Mouse (Mus musculus) heart, postnatal 14 days (tissue): Measurements from ENCODE around the gene Psmd11. TPM values are rescaled to one million over a fixed set of nuclear protein-coding genes. Genes with fewer than 3 reads are reported as not detected.
"Not testable (repeated sequence)": the region's sequence is repeated elsewhere in the genome, so short reads cannot be mapped to it uniquely, and the experiment has no call there.

ENCODE experiments used
- DNase-seq, 2 experiments: peaks; one replicate each; pipeline ENCODE4 v3.0.0; 2021 to 2022
- intact Hi-C: fragments of 180-260 bp; cut with DNase I; formaldehyde crosslinking; loops from one replicate; pipeline ENCODE4 v1.15.1; 2025
- long read RNA-seq, 2 experiments: library from polyadenylated mRNA; stranded (forward); transcript quantifications; one replicate each; pipeline ENCODE4 v2.0.0; 2021
- total RNA-seq, 2 experiments: library from RNA; stranded (reverse); gene quantifications; 2 replicates each; pipeline ENCODE4 v1.2.3; 2021

Gene Psmd11
- total RNA-seq = 100 to 1,000 TPM; 102 to 103 TPM
- long read RNA-seq, experiment 1, transcript Psmd11-214 (13 exons, 1,626 nt) = minor isoform, 21 of 118 reads
- long read RNA-seq, experiment 1, transcript Psmd11-201 (14 exons, 2,848 nt) = major isoform, 94 of 118 reads
- long read RNA-seq, experiment 1, partial matches to known transcripts = 2 of 118 reads
- long read RNA-seq, experiment 1, other reads (novel, unspliced or antisense) = 0 of 118 reads
- long read RNA-seq, experiment 2, transcript Psmd11-201 (14 exons, 2,848 nt) = major isoform, 76 of 95 reads
- long read RNA-seq, experiment 2, transcript Psmd11-214 (13 exons, 1,626 nt) = minor isoform, 13 of 95 reads
- long read RNA-seq, experiment 2, partial matches to known transcripts = 2 of 95 reads
- long read RNA-seq, experiment 2, other reads (novel, unspliced or antisense) = 3 of 95 reads

- intact Hi-C loops = loop anchor here (2.0 kb wide), 1 partner anchor 242 kb away; no protein-coding TSS in a partner anchor
- DNase-seq = peak; percentile 94 to 96
Observed at GRCm38 (mm10) chr11:80428381-80429008, at the start of gene Psmd11. TSS of gene Psmd11 (plus strand) at chr11:80428615.

- DNase-seq, intact Hi-C loops: not testable (repeated sequence)
Observed at GRCm38 (mm10) chr11:80379184-80379583, 49.2 kb upstream of the Psmd11 start.

GRCm38 (mm10) chr11:80382626-80383018, 45.8 kb upstream of the Psmd11 start:
- DNase-seq = peak; percentile 30 to 36
- intact Hi-C loops = no loop called here

- intact Hi-C loops = no loop called here
- DNase-seq = peak; percentile 96 to 99
Observed at GRCm38 (mm10) chr11:80383019-80383625, 45.3 kb upstream of the Psmd11 start, which contains the start of gene Zfp207. TSS of gene Zfp207 (plus strand) at chr11:80383279.

GRCm38 (mm10) chr11:80383626-80384046, 44.8 kb upstream of the Psmd11 start:
- intact Hi-C loops = no loop called here
- no peak for DNase-seq

GRCm38 (mm10) chr11:80384461-80384860, 44.0 kb upstream of the Psmd11 start:
- intact Hi-C loops = no loop called here

GRCm38 (mm10) chr11:80385055-80385454, 43.4 kb upstream of the Psmd11 start:
- no peak for DNase-seq

More at GRCm38 (mm10) chr11:80384461-80384860, 44.0 kb upstream of the Psmd11 start:
- no peak for DNase-seq

GRCm38 (mm10) chr11:80386790-80387189, 41.6 kb upstream of the Psmd11 start:
- intact Hi-C loops = no loop called here
- no peak for DNase-seq

More at GRCm38 (mm10) chr11:80385055-80385454, 43.4 kb upstream of the Psmd11 start:
- intact Hi-C loops = no loop called here

- intact Hi-C loops = no loop called here
- no peak for DNase-seq
Observed at GRCm38 (mm10) chr11:80389885-80390284, 38.5 kb upstream of the Psmd11 start.

- DNase-seq = no peak
- intact Hi-C loops = no loop called here
Observed at GRCm38 (mm10) chr11:80391407-80392120, 36.9 kb upstream of the Psmd11 start.

- no peak for DNase-seq
- intact Hi-C loops = no loop called here
Observed at GRCm38 (mm10) chr11:80395930-80396329, 32.5 kb upstream of the Psmd11 start.

GRCm38 (mm10) chr11:80396617-80397016, 31.8 kb upstream of the Psmd11 start:
- intact Hi-C loops = no loop called here
- DNase-seq = no peak

- intact Hi-C loops, DNase-seq: not testable (repeated sequence)
Observed at GRCm38 (mm10) chr11:80407878-80408277, 20.5 kb upstream of the Psmd11 start.

GRCm38 (mm10) chr11:80410377-80410776, 18.0 kb upstream of the Psmd11 start:
- intact Hi-C loops = no loop called here

GRCm38 (mm10) chr11:80417085-80417484, 11.3 kb upstream of the Psmd11 start:
- intact Hi-C loops = no loop called here
- DNase-seq = no peak

More at GRCm38 (mm10) chr11:80410377-80410776, 18.0 kb upstream of the Psmd11 start:
- no peak for DNase-seq

- no peak for DNase-seq
- intact Hi-C loops = no loop called here
Observed at GRCm38 (mm10) chr11:80419743-80420142, 8.7 kb upstream of the Psmd11 start.

- intact Hi-C loops = no loop called here
- no peak for DNase-seq
Observed at GRCm38 (mm10) chr11:80420202-80420984, 8.0 kb upstream of the Psmd11 start.

- no peak for DNase-seq
- intact Hi-C loops = no loop called here
Observed at GRCm38 (mm10) chr11:80421421-80422047, 6.9 kb upstream of the Psmd11 start.

- intact Hi-C loops = no loop called here
- no peak for DNase-seq
Observed at GRCm38 (mm10) chr11:80424691-80425090, 3.7 kb upstream of the Psmd11 start.
